Mouse (Mus musculus) forebrain, embryonic 14.5 days (tissue): ENCODE measurements around the gene Gm11492. TPM values are rescaled to one million over a fixed set of nuclear protein-coding genes. Genes with fewer than 3 reads are reported as not detected.

Source experiments
- ATAC-seq: fragments of 200-750 bp; cut with Nextera tagmentation; 2 replicates; pipeline ENCODE4 v1.8.0; 2017; ENCODE audit warnings: mild to moderate bottlenecking, moderate library complexity
- DNase-seq: peaks from one replicate; pipeline ENCODE4 v3.0.0-alpha.2; 2015; ENCODE audit warnings: low spot score
- H3K27ac ChIP-seq: fragments of 300-500 bp; sonication (generic); 2 replicates; pipeline ENCODE4 v1.5.1; 2014; ENCODE audit warnings: low read depth, mild to moderate bottlenecking, control low read depth, low read length, moderate library complexity
- H3K27me3 ChIP-seq: fragments of 300-500 bp; sonication (generic); replicated peaks from 2 replicates; pipeline ENCODE4 v1.6.1; 2014; ENCODE audit warnings: low read length, control low read depth, mixed read lengths; ENCODE audit not compliant: control insufficient read depth, insufficient read depth
- H3K36me3 ChIP-seq: fragments of 300-500 bp; sonication (generic); 2 replicates; pipeline ENCODE4 v1.6.1; 2014; ENCODE audit warnings: low read length, control low read depth; ENCODE audit not compliant: control insufficient read depth, insufficient read depth
- H3K4me1 ChIP-seq: fragments of 300-500 bp; sonication (generic); 2 replicates; pipeline ENCODE4 v1.6.1; 2014; ENCODE audit warnings: antibody characterized with exemption, low read length, control low read depth; ENCODE audit not compliant: control insufficient read depth, insufficient read depth
- H3K4me2 ChIP-seq: fragments of 300-500 bp; sonication (generic); 2 replicates; pipeline ENCODE4 v1.6.1; 2014; ENCODE audit warnings: mild to moderate bottlenecking, control low read depth, low read length
- H3K4me3 ChIP-seq: fragments of 300-500 bp; sonication (generic); 2 replicates; pipeline ENCODE4 v1.5.1; 2014; ENCODE audit warnings: low read depth, low read length, control low read depth
- H3K9ac ChIP-seq: fragments of 300-500 bp; sonication (generic); 2 replicates; pipeline ENCODE4 v1.6.1; 2014; ENCODE audit warnings: mild to moderate bottlenecking, low read length, control low read depth, moderate library complexity
- H3K9me3 ChIP-seq: fragments of 300-500 bp; sonication (generic); replicated peaks from 2 replicates; pipeline ENCODE4 v1.6.1; 2016; ENCODE audit warnings: low read length, control low read depth, mixed read lengths; ENCODE audit not compliant: control insufficient read depth
- WGBS: fragments of 180-500 bp; shearing (Covaris S2); extraction: QIAGEN DNeasy Blood & Tissue Kit; methylation state at CpG from one replicate; pipeline ENCODE4 v1.1.7; 2014; 5-methylcytosine and 5-hydroxymethylcytosine counted together
- polyA plus RNA-seq: library from polyadenylated mRNA; unstranded; fragments of >200 nt; fragmentation: Nextera tagmentation; extraction: Ambion mirVana; gene quantifications from 2 replicates; pipeline ENCODE4 v1.2.1, GENCODE M21; 2014

The Gm11492 gene
- polyA plus RNA-seq, 1 experiment from 2014 or later: not detected

GRCm38 (mm10) chr11:87581933-87582710 is 15.7 kb downstream of the Gm11492 start:
- H3K27ac ChIP-seq: no peak overlapping the region
- 0 out of 2 replicates have a peak, but pooled peaks cover 8% of the 10 kb centered on the region for H3K4me1 ChIP-seq
- H3K4me3 ChIP-seq: no peak overlapping the region
- H3K9ac ChIP-seq: no peak overlapping the region
- no peak for ATAC-seq
- 79% methylated on average over 8 of the region's 8 CpGs for WGBS
- DNase-seq: no peak
- no peak overlapping the region for H3K4me2 ChIP-seq
- H3K9me3 ChIP-seq: no peaks in the 10 kb centered on the region
- no peaks in the 10 kb centered on the region for H3K36me3 ChIP-seq
- H3K27me3 ChIP-seq: no peaks in the 10 kb centered on the region

GRCm38 (mm10) chr11:87583291-87584034 is 17.0 kb downstream of the Gm11492 start:
- H3K4me3 ChIP-seq: no peak overlapping the region
- H3K9me3 ChIP-seq: no peaks in the 10 kb centered on the region
- no peak overlapping the region for H3K9ac ChIP-seq
- DNase-seq (no peak), ATAC-seq (no peak)
- no peak overlapping the region for H3K27ac ChIP-seq
- WGBS: 88% methylated on average over 6 of the region's 6 CpGs
- no peaks in the 10 kb centered on the region for H3K4me1 ChIP-seq
- no peaks in the 10 kb centered on the region for H3K27me3 ChIP-seq
- no peaks in the 10 kb centered on the region for H3K36me3 ChIP-seq
- no peak overlapping the region for H3K4me2 ChIP-seq

- H3K4me3 ChIP-seq: no peak overlapping the region
- no peaks in the 10 kb centered on the region; the same call in 1 of the 2 replicates for H3K4me1 ChIP-seq
- H3K36me3 ChIP-seq: no peaks in the 10 kb centered on the region
- WGBS: 90% methylated on average over 10 of the region's 10 CpGs
- DNase-seq: no peak
- H3K27me3 ChIP-seq: no peaks in the 10 kb centered on the region
- H3K27ac ChIP-seq: no peak overlapping the region
- no peak overlapping the region for H3K4me2 ChIP-seq
- no peak overlapping the region for H3K9ac ChIP-seq
- no peaks in the 10 kb centered on the region for H3K9me3 ChIP-seq
- no peak for ATAC-seq
These were observed 18.5 kb downstream of the Gm11492 start for GRCm38 (mm10) chr11:87584711-87585505.

GRCm38 (mm10) chr11:87587211-87587874 is 20.9 kb downstream of the Gm11492 start:
- H3K4me3 ChIP-seq: no peak overlapping the region
- H3K27ac ChIP-seq: no peak overlapping the region
- H3K9me3 ChIP-seq: no peaks in the 10 kb centered on the region
- no peak for DNase-seq
- no peak for ATAC-seq
- 95% methylated on average over 5 of the region's 5 CpGs for WGBS
- no peaks in the 10 kb centered on the region for H3K36me3 ChIP-seq
- no peaks in the 10 kb centered on the region for H3K27me3 ChIP-seq
- H3K4me1 ChIP-seq: peaks cover 5% of the 10 kb centered on the region
- H3K9ac ChIP-seq: no peak overlapping the region
- H3K4me2 ChIP-seq: no peak overlapping the region

- ATAC-seq: no peak
- peaks cover 16% of the 10 kb centered on the region for H3K4me1 ChIP-seq
- H3K27ac ChIP-seq: no peak overlapping the region
- H3K36me3 ChIP-seq: peaks cover 3% of the 10 kb centered on the region; the same call in 1 of the 2 replicates
- H3K9me3 ChIP-seq: no peaks in the 10 kb centered on the region
- 93% methylated on average over 8 of the region's 8 CpGs for WGBS
- H3K4me3 ChIP-seq: no peak overlapping the region
- no peak for DNase-seq
- H3K9ac ChIP-seq: no peak overlapping the region
- H3K27me3 ChIP-seq: no peaks in the 10 kb centered on the region
- no peak overlapping the region for H3K4me2 ChIP-seq
These were observed 23.2 kb downstream of the Gm11492 start for GRCm38 (mm10) chr11:87589605-87590004.

GRCm38 (mm10) chr11:87590841-87591525 is 24.5 kb downstream of the Gm11492 start:
- Histone ChIP-seq H3K27me3 (no peaks in the 10 kb centered on the region), H3K4me1 (peaks cover 16% of the 10 kb centered on the region), H3K4me2 (peak overlapping the region; percentile 92), H3K4me3 (peak overlapping the region; percentile 78), H3K27ac (peak overlapping the region; percentile 76), H3K36me3 (peaks cover 3% of the 10 kb centered on the region; the same call in 1 of the 2 replicates), H3K9ac (peak overlapping the region; percentile 90), H3K9me3 (no peaks in the 10 kb centered on the region)
- DNase-seq: peak; percentile 33
- 2% methylated on average over 25 of the region's 25 CpGs for WGBS
- no peak for ATAC-seq

- DNase-seq (peak; percentile 100), ATAC-seq (peak; percentile 97)
- Histone ChIP-seq H3K9ac (peak within 1 kb of the TSS; percentile 90), H3K27ac (peak within 1 kb of the TSS; percentile 93), H3K9me3 (no peaks in the 10 kb centered on the region), H3K4me1 (peaks cover 17% of the 10 kb centered on the region), H3K4me3 (peak within 1 kb of the TSS; percentile 78), H3K36me3 (peaks cover 3% of the 10 kb centered on the region; the same call in 1 of the 2 replicates), H3K4me2 (peak within 1 kb of the TSS; percentile 92), H3K27me3 (no peaks in the 10 kb centered on the region)
- under 1% methylated on average over 55 of the region's 61 CpGs for WGBS
These were observed 25.3 kb downstream of the Gm11492 start, which contains the start of gene Mtmr4 for GRCm38 (mm10) chr11:87591526-87592353. Gene Mtmr4, plus strand, starts transcription at chr11:87592162.
